Mouse (Mus musculus) heart, adult 9 months (tissue): ENCODE measurements around the gene Msh3.
"Not testable (repeated sequence)": the region's sequence is repeated elsewhere in the genome, so short reads cannot be mapped to it uniquely, and the experiment has no call there.

Experiments used
- DNase-seq, 2 experiments: peaks; one replicate each; pipeline ENCODE4 v3.0.0; 2022; ENCODE audit warnings: low spot score in 2 of 2

Msh3 gene

DNA sequence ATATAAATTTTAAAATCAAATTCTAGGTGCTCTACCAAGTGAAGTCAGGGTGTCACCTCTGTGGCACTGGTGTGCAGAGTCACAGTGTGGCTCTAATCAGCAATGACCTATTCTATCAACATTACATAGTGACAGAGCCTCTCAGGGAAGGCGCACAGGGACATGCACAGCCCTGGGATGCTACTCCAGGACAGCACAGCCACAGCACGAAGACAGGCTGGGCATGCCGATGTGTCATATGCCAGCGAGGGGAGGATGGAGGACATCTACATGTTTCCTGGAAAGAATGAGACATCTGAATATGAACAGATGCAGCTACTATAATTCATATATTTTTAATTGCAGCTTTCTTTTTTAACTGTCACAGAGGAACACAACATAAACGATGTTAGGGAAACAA, 101.0 kb downstream of the Msh3 start:
- DNase-seq, result no peak

DNA sequence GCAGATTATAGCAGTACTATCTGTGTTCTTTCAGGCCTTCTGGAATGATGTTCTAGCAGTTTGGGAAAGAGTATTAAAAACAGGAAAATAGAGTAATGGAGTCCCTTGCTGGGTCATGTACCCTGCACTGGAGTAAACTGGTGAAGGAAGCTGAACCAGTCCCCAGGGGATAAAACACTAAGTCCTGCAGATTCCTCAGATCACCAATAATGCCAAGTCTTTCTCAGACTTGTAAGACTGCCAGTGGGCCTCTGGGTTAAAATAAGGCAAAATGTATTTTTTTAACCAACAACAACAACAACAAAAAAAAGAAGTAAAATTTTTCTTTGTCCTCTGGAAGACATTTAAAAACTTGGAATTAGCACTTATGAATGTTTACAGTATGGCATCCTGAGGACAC, 102.5 kb downstream of the Msh3 start:
- no peak for DNase-seq

DNA sequence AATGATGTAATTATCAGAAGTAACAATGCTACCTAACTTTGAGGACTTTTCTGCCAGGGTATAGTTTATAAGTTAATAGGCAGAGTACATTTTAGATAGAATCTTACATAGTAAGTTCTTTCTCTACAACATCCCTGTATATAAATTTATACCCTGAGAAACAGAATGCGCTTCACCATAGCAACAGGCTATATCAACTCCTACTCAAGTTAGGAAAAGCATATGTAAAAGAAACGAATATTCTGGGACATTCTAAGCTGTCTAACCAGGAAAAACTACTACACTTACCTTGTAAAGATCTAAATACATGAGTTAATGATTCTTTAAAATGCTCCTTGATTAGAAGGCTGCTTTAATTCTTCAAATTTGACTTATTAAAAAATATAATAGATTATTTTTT, 107.2 kb downstream of the Msh3 start:
- no peak for DNase-seq

DNA sequence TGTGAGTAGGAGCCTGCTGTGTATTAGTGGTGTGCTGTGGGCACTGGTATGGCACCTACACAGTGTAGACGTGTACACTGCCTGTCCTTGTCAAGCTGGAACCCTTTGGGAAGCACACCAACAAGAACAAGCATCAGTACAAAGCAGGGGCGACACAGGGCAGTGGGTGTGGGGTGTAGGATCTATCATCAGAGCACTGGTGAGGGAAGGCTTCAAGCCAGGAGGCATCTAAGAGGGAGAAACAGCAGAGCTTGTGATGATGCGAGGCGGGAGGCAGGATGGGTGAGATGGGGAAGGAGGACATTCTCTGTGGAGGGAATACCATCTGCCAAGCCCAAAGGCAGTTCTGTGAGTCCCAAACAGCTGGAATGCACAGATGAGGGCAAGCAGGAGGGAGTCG, 107.8 kb downstream of the Msh3 start:
- no peak for DNase-seq

DNA sequence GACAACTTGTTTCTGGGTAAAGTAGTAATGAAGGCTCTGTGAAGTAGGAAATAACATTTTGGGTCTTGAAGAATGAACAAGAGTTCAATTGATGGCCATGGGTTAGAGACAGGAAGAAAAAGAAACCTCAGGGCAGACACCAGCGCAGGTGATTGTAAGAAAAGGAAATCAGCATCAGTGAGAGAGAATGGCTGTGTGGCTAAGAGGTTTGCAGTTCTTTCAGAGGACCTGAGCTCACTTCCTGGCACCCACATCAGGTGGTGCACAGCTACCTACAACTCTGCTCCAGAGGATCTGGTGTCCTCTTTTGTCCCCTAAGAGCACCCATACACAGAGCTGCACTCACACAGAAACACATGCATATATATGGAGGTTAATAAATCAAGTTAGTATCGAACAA, 110.1 kb downstream of the Msh3 start:
- no peak for DNase-seq

DNA sequence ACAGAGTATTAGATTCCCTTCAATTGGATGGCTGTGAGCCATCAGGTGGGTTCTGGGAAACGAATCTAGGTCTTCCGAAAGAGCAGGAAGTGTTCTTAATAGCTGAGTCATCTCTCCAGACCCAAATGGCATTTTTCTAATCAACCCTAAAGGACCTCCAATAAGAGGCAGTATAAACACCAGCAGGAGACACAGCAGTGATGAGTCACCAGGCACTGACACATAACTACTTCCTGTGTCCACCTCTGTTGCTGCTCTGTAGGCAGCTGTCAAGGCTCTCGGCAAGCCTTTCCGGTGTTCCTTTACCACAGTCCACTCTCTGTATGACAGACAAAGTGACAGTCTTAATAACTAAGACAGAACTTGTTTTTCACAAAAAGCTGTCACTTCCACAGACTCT, 113.4 kb downstream of the Msh3 start:
- peak in 1 of 2 experiments; percentile 4 for DNase-seq

DNA sequence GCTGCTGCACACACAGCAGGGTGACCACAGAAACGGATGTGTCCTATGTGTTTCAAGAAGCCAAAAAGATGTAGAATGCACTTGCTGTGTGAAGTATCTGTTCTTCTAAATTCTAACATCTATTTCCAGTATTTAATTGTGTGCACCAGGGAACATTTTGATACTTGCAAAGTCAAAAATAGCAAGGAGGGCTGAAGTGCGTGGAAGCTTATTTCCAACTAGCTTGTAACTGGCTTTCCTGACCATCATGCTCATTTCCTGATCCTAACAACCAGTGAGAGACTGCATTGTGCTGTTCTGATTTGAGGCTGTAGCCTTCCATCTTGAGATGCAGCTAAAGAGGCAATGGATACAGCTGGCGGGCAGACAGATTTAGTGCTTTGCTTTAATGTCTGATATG, 116.9 kb downstream of the Msh3 start:
- DNase-seq, result no peak

DNA sequence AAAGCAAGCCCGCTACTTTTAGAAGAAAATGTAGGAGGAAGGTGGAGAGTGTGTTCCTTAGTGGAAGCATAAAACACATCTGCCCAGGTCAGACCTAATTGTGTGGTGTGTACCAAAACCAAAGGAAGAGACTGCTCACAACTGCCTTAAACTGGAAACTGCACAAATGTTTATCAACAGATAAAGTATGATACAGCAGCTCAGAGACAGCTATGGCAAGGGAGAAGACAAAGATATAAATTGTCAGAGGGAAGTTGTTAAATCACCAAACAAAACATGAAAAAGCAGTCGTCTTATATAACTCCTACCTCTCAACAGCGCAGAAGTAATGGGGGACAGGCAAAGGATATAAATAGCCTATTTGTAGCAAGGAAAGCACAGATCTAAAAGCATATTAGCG, 117.8 kb downstream of the Msh3 start:
- DNase-seq, result no peak

DNA sequence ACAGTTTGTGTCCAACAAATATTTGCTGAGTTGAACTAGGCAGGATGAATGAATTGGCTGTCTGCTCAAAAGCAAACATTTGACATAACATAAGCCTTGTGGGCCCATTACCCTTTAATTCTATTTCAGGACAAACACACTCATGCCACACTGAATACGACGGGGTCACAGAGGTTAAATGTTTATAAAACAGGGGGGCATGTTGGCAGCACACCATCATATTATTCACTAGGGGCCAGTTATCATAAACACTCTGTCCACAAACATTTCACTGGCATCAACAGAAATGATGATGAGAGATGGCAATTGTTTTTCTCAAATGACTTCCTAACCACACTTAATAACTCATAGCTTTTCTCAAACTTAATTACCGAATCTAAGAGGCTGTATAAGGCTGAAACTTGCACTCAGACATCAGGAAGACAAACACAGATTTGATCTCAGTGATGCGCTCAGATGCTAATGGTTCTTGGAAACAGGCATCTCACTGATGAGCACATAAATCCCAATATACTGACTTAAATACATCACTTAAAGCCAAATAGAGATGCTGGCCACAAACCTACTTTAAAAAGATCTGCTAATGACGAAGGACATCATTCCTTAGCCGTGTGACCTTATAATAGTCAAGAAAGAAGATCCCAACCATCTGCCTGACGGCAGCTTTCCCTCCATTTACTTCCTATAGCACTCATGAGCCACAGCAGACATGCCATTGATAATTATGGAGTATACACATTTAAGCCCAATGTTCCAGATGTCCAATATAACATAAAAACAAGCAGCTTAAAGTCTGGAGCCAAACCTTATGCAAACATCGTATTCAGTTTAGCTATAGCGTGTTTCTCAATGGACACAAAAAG, 122.5 kb downstream of the Msh3 start:
- no peak for DNase-seq

DNA sequence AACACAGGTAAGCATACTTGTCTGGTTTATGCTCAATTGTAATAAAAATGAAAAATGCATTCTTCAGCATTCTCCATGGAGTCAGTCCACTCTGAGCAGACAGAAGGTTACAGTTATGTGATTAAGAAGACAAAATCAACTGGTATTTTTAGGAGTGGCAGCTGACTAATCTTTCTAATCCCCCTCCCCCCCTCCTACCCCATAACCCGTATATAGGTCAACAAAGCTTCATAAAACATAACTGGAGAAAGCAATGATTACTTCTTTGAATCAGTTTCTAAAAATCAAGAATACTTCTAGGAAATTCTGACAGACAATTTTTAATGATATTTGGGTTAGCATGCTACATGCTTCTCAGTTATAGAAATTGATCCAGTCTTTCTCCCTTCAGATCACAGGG, 126.8 kb downstream of the Msh3 start:
- no peak for DNase-seq

DNA sequence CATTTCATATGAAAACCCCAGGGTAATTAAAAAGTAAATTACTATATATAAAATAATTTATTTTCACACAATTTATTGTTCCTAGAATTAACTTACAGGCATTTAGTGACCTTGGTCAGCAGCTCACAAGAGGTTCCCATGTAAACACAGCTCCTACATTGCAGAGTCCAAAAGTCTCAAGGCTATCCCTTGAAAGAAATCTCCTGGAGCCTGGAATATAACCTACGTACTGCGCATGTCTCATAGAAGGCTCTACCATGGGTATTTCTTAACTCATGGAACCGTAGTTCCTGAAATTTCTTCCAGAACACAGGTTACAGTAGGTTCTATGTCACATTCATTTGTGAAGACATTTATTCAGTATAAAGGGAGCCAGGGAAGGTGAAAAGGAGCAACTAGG, 131.2 kb downstream of the Msh3 start:
- no peak for DNase-seq

DNA sequence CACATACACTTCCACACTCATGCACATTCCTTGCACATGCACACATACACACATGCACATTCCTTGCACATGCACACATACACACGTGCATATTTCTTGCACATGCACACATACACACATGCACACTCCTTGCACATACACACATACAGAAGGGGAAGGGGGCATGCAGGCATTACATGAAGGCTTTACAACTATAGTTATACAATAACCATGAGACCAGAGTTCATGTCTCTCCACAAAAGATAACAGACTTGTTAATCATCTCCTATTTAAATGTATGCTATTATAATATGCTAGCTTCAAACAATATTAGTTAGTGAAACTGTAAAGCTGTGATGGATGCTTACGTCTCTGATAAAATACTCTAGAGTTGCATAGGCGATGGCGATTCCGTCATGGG, 132.0 kb downstream of the Msh3 start:
- no peak for DNase-seq

DNA sequence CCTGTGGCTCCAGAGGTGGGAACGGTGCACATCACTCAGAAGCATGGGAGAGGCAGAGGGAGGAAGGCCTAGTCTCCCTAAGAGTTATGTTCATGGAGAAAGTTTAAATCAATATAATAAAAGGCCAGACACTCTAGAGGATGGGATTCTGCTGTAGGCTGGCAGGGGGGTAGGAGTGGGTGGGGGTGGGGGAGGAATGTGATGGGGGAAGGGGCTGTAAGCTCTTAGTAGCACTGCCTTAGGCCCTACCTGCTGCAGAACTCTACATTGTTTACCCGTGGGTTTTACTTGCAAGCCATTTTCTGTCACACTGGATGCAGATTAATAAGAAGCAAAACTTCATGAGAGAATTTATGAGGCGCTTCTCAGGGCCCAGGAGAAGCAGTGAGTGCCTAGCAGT, 135.0 kb downstream of the Msh3 start:
- no peak for DNase-seq

DNA sequence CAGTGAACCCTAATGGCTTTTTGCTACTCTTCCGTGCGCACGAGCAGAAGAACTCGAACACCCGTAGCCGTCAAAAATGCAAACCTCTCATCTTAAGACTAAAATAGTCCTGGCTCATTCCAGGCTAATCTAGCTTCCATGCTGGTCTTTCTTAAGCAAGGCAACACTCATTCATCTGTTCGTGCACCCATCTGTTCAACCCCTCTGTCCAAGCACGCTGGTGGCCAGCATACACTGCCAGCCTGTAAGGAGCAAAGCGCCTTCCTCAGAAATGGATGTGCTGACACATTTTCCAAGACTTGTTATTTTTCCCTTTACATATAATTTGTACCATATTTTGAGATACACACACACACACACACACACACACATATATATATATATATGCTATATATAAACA, 137.6 kb downstream of the Msh3 start:
- no peak for DNase-seq

DNA sequence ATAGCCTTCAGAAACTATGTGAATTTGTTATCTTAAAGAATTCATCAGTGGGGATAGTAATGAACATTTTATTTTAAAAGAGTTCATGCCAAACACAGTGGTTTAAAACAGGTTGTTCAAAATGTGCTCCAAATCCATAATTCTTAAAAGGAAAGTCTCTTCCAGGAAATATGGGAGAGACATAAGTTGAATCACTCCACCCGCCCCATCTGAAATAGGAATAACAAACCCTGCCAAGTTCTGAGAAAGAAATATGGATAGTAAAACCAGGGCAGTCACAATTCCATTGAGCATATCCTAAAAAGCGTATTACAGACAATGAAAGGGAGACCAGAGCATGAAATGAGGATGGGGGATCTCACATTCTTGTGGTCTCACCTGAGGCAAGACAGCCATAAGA, 157.9 kb downstream of the Msh3 start:
- no peak for DNase-seq

DNA sequence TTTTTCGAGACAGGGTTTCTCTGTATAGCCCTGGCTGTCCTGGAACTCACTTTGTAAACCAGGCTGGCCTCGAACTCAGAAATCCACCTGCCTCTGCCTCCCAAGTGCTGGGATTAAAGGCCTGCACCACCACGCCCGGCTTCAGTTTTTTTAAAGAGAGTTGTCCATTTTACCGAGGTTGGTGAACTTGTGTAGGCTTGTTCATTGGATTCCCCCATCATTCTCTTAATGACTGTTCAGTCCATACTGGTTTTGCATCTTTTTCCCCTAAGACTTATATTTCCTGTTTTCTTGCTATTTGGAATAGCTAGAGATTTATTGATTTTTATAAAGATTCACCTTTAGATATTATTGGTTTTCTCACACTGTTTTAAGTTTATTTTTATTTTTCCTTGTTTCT, 161.0 kb downstream of the Msh3 start:
- DNase-seq, result not testable (repeated sequence)

DNA sequence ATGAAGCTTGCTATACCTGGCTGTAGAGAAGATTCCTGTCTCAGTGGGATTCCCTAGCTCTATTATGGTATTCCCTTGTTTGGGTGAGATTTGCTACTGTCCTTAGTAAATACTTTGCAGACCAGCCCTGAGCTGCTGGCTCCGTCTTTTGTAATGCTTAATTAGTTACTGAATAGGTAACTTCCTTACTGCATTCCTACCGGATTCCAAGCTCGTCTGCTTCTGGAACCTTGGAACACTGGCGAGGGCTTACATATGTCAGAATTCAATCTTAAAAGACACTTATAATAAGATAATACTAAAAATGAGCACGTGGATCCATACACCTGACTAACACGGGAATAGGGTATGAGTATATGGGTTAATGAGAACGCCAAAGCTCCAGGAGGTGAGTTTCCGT, 182.1 kb downstream of the Msh3 start:
- DNase-seq, result not testable (repeated sequence)
